Mouse (Mus musculus): ENCODE measurements around the gene Large2. TPM values are rescaled to one million over a fixed set of nuclear protein-coding genes. Genes with fewer than 3 reads are reported as not detected.
"Not testable (repeated sequence)": the region's sequence is repeated elsewhere in the genome, so short reads cannot be mapped to it uniquely, and the experiment has no call there.

Large2 gene
- polyA plus RNA-seq, 1 experiment from 2014 or later: 1.5 TPM

DNA sequence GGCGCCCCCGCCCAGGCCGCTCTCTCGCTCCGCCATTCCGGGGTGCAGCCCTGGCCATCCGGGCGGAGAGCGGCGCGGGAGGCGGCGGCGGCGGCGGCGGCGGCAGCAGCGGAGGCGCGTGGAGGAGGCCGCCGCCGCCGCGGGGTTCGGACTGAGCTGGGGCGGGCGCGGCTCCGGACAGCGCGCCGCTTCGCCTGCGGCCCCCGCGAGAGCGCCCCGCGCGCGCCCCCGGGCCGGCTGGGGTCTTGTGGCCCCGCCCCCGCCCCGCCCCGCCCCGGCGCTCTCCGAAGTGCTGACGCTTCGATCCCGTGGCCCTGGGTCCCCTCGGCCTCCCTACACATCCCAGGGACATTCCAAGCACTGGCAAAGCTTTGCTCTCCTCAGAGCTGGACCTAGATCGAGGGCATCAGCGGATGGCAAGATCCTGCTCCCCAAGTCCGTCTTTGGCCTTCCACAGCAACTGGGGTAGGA, 26.5 kb upstream of the Large2 start, which contains the start of gene Mapk8ip1:
TSS of gene Mapk8ip1 (minus strand) at position 173 of the 471 bp plus-strand sequence.
- Histone ChIP-seq H3K4me1 (replicated peaks) (peaks cover 54% of the 10 kb centered on the region), H3K4me2 (peak within 1 kb of the TSS; percentile 80), H3K36me3 (peaks cover 13% of the 10 kb centered on the region), H3K27ac (replicated peaks) (peak within 1 kb of the TSS; percentile 77), H3K4me3 (peak within 1 kb of the TSS; percentile 64), H3K9me3 (no peaks in the 10 kb centered on the region), H3K27me3 (no peaks in the 10 kb centered on the region), H3K9ac (peak within 1 kb of the TSS; percentile 76)
- 4% methylated on average over 21 of the region's 59 CpGs for WGBS
- peak; percentile 61 for ATAC-seq (ENCODE audit: low FRiP score, low read depth)

DNA sequence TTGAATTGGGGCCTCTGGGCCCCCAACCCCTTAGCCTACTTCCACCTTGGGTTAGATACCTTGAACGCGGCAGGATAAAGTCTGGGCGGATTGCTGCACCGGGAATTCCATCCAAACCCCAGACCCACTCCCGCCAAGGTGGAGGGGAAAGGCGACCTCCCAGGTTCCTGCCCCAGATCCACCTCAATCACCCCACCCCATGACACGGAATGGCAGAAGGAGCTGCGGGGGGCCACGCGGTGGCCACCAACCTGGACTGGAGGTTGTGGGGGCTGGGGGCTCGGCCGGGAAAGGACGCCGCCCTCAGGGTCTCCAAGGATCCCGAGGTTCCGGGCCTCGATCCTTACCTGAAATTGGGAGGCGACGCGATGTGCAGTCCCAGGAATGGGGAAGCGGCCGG, 26.0 kb upstream of the Large2 start:
- no peak; the same call in 1 of the 2 replicates for ATAC-seq (ENCODE audit: low FRiP score, low read depth)
- H3K9ac ChIP-seq: peak overlapping the region; percentile 76
- H3K36me3 ChIP-seq: peaks cover 13% of the 10 kb centered on the region
- peak overlapping the region; percentile 77 for H3K27ac ChIP-seq (replicated peaks)
- H3K4me3 ChIP-seq: peak overlapping the region; percentile 64
- H3K4me1 ChIP-seq (replicated peaks): peaks cover 50% of the 10 kb centered on the region
- H3K4me2 ChIP-seq: peak overlapping the region; percentile 80
- WGBS: under 1% methylated on average over 20 of the region's 22 CpGs
- no peaks in the 10 kb centered on the region for H3K27me3 ChIP-seq
- H3K9me3 ChIP-seq: no peaks in the 10 kb centered on the region

DNA sequence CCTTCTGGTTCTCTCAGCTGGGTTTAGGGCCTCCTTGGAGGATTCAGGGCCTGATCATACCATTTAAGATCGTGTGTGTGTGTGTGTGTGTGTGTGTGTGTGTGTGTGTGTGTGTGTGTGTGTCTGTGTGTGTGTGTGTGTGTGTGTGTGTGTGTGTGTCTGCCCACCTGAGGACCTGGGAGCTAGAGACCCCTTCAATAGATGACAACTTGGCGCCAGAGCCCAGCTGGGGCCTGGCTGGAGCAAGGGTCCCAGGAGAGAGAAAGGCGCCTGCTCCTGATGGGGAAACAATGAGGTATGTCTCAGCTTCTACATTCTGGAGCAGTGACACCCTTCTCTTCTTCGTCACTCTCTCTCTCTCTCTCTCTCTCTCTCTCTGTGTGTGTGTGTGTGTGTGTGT, 25.2 kb upstream of the Large2 start:
- 19% methylated on average over 4 of the region's 4 CpGs for WGBS
- Histone ChIP-seq H3K4me2 (peak overlapping the region; percentile 80), H3K9ac (0 out of 2 replicates have a peak overlapping the region, but pooled peaks have one; percentile 3), H3K4me3 (peak overlapping the region; percentile 64), H3K27ac (replicated peaks) (peak overlapping the region; percentile 77; the same call in 1 of the 2 replicates), H3K4me1 (replicated peaks) (peaks cover 46% of the 10 kb centered on the region)
- H3K36me3 ChIP-seq; H3K27me3 ChIP-seq; H3K9me3 ChIP-seq; ATAC-seq (ENCODE audit: low FRiP score, low read depth): not testable (repeated sequence)

DNA sequence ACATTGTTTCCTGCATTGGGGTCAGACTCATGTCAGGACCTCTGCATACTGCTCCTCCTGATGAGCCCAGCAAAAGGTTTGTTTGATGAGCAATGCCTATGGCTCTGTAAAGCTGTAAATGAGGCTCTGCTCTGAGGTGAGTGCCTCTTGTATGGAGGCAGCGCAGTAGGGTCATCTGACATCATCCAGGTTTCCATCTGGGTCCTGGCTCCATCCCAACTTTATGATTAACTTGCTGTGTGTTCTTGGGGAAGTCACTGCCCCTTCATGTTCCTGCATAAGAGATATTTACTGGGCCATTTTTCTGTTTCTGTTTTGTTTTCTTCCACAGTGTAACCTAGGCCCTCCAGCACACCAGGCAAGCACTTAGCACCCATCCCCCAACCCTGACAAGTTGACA, 22.8 kb upstream of the Large2 start:
- Histone ChIP-seq H3K36me3 (no peaks in the 10 kb centered on the region), H3K27ac (replicated peaks) (no peak overlapping the region), H3K4me3 (no peak overlapping the region), H3K27me3 (no peaks in the 10 kb centered on the region), H3K9me3 (no peaks in the 10 kb centered on the region), H3K4me2 (0 out of 2 replicates have a peak overlapping the region, but pooled peaks have one; percentile 31), H3K9ac (no peak overlapping the region), H3K4me1 (replicated peaks) (peaks cover 53% of the 10 kb centered on the region)
- WGBS: 80% methylated on average over 1 of the region's 1 CpGs
- ATAC-seq (ENCODE audit: low FRiP score, low read depth): no peak

DNA sequence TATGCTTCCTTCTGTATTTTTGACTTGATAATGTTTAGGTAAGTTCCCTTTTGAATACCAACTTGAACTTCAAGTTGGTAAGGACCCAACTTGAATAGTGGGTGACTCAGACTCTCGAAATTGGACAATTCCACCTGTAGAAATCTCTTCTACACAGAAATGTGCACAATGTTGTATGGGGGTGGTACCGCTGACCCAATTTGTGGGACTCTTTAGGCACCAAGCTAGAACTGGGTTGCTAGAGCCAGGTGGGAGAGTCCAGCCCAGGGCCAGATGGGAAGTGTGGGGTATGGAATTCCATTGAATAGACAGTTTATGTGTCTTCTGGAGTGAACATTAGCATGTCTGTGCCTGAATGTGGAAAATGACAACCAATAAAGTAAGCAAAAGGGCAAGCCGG, 20.9 kb upstream of the Large2 start:
- Histone ChIP-seq H3K4me3 (no peak overlapping the region), H3K4me1 (replicated peaks) (peaks cover 60% of the 10 kb centered on the region), H3K9me3 (no peaks in the 10 kb centered on the region), H3K36me3 (no peaks in the 10 kb centered on the region), H3K9ac (no peak overlapping the region), H3K27me3 (no peaks in the 10 kb centered on the region), H3K27ac (replicated peaks) (no peak overlapping the region), H3K4me2 (no peak overlapping the region)
- WGBS: 84% methylated on average over 3 of the region's 3 CpGs
- no peak for ATAC-seq (ENCODE audit: low FRiP score, low read depth)

DNA sequence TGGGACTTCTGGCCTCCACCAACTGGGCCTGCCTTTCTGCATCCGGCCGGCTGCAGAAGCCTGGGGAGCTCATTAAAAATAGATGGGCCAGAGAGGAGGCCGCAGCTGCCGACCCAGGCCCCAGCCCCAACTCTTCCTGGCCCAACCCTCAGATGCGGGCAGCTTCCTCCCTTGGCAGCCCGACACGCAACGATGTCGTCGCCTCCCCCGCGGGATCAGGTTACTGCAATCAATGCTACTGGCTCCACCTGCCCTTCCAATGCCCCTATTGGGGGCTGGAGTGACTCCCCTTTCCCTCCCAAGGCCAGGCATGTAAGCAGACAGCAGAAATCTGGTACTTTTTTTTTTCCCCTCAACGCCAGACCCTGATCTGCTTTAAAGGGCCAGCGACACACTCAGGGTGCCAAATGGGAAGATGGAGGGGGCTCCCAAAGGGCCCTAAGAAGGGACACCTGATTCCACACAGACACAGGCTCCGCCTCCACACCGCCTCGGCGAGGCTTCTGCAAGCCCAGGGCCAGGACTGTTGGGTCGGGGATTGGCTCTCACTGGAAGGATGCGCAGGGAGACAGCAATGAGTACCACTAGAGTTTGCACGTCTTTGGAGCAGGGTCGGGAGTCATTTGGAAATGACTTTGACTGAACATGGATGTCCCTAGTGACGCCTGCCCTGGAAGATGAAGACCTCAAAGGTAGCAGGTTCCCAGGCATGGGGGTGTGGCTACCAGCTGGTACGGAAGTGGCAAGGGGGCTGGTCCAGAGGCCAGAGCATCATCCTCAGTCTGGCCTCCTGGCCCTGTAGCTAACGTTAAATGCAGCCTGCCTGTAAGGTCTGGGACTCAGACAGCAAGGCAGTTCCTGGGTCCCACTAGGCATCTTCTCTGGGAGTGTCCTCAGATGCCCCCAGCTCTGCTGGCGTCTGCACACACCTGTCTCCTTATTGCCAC, 17.9 kb upstream of the Large2 start:
- H3K9ac ChIP-seq: peak overlapping the region; percentile 43
- peaks cover 62% of the 10 kb centered on the region for H3K4me1 ChIP-seq (replicated peaks)
- no peaks in the 10 kb centered on the region for H3K9me3 ChIP-seq
- peak overlapping the region; percentile 33 for H3K4me3 ChIP-seq
- H3K27ac ChIP-seq (replicated peaks): peak overlapping the region; percentile 77
- no peaks in the 10 kb centered on the region for H3K27me3 ChIP-seq
- no peak for ATAC-seq (ENCODE audit: low FRiP score, low read depth)
- WGBS: 4% methylated on average over 26 of the region's 26 CpGs
- peaks cover under 1% of the 10 kb centered on the region; the same call in 1 of the 2 replicates for H3K36me3 ChIP-seq
- peak overlapping the region; percentile 57 for H3K4me2 ChIP-seq

DNA sequence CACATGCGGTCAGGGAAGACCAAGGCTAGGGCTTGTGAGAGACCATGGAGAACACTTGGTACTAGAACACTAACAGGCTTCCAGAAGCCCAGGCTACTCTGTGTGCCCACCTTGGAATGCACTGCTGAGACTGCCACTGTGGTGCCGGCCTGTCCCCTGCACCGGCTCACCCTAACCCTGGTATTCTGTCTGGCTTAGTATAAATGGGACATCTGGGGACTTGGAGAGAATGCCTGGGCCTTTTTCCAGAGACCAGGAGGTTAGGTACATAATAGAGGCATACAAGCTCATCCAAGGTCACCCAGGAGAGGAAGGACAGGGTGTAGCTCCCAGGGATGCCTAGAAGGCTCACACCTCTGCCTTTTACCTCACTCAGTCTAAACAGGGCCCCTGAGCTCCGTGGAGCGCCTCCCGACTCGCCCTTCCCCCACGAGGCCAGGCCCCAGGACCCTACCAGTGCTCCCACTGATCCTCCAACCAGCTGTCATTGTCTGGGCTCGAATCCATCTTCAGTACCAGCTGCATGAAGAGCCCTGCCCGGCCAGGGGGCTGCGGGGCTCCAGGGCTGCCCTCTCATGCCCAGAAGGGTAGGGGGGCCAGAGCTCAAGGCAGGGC, 17.1 kb upstream of the Large2 start:
- Histone ChIP-seq H3K9me3 (no peaks in the 10 kb centered on the region), H3K9ac (peak overlapping the region; percentile 43), H3K27me3 (no peaks in the 10 kb centered on the region), H3K4me2 (peak overlapping the region; percentile 57), H3K27ac (replicated peaks) (peak overlapping the region; percentile 77), H3K36me3 (peaks cover 7% of the 10 kb centered on the region), H3K4me1 (replicated peaks) (peaks cover 62% of the 10 kb centered on the region), H3K4me3 (peak overlapping the region; percentile 33)
- ATAC-seq (ENCODE audit: low FRiP score, low read depth): no peak
- 24% methylated on average over 11 of the region's 11 CpGs for WGBS

DNA sequence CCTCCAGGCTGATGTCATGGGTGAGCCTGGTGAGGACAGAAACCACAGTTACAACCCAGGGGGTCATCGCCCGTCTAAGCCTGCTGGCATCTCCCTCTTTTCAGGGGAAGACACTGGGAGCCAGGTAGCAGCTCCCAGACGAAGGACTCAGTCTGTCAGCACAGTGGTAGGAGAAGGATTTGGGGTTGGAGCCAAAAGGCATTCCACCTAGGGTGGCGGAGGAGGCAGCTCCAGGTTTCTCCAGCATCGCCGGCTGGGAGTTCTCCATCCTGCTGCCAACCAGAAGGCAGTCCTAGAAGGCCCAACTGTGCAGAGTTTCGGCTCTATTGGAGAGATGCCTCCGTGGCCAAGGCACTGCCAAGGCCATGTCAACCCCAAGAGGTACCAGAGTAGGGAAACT, 16.4 kb upstream of the Large2 start:
- peak overlapping the region; percentile 57; the same call in 1 of the 2 replicates for H3K4me2 ChIP-seq
- H3K27ac ChIP-seq (replicated peaks): peak overlapping the region; percentile 77; the same call in 1 of the 2 replicates
- ATAC-seq (ENCODE audit: low FRiP score, low read depth): no peak
- H3K36me3 ChIP-seq: peaks cover 14% of the 10 kb centered on the region
- no peaks in the 10 kb centered on the region for H3K9me3 ChIP-seq
- no peaks in the 10 kb centered on the region for H3K27me3 ChIP-seq
- peaks cover 62% of the 10 kb centered on the region for H3K4me1 ChIP-seq (replicated peaks)
- WGBS: 76% methylated on average over 8 of the region's 8 CpGs
- H3K9ac ChIP-seq: no peak overlapping the region
- H3K4me3 ChIP-seq: no peak overlapping the region

DNA sequence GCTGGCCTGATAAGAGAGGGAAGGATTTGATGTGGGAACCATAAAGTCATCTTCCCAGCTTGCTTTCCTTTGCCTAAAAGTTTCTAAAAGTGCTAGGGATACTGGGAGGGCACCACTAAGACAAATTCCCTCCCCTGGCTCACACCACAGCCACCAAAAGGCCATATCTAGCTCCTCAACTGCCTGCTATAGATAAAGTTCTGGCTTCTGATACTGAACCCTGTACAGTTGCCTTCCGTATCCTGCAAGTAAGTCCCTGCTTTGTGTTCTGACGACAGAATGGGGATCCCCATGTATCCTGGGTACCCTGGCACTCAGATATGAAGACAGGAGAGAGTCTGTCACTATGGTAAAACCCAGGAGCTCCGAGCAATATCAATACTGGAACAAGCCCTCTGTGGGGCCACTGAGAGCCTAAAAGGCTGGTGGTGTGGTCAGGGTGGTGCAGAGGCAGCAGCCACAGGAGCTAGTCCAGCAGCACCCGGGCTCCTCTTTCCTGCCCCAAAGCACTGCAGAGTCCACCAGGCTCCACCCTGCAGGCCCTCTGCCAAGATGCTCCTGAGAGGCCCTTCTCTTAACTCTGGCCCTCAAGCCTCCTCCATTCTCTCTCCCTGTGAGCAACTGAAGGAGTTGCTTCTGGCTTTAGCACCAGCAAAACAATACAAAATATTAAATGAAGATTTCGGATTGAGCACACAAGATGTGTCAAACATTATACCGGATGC, 15.7 kb upstream of the Large2 start:
- Histone ChIP-seq H3K27ac (replicated peaks) (peak overlapping the region; percentile 95), H3K9ac (0 out of 2 replicates have a peak overlapping the region, but pooled peaks have one; percentile 87), H3K27me3 (no peaks in the 10 kb centered on the region), H3K36me3 (peaks cover 21% of the 10 kb centered on the region), H3K4me3 (no peak overlapping the region), H3K9me3 (no peaks in the 10 kb centered on the region), H3K4me2 (peak overlapping the region; percentile 90), H3K4me1 (replicated peaks) (peaks cover 62% of the 10 kb centered on the region)
- WGBS: 76% methylated on average over 6 of the region's 6 CpGs
- no peak for ATAC-seq (ENCODE audit: low FRiP score, low read depth)

DNA sequence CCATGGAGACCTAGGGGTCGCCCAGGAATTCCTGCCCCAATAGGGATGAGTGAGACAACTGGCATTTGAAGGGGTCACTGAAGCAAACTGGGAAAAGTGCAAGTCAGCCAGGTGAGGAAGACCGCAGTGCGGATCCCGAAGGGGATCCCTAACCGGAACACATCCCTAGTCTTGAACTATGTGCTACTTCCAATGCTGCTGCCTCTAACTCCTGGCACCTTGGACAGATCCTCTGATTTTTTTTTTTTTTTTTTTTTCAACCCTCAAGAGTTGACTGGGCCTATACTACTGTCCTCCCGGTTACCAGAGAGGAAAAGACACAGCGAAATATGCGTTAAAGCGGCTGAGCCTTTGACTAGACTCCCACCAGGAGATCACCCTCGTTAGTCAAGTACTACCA, 15.0 kb upstream of the Large2 start:
- no peak for ATAC-seq (ENCODE audit: low FRiP score, low read depth)
- Histone ChIP-seq H3K27me3 (no peaks in the 10 kb centered on the region), H3K4me2 (peak overlapping the region; percentile 90), H3K4me1 (replicated peaks) (peaks cover 62% of the 10 kb centered on the region), H3K27ac (replicated peaks) (peak overlapping the region; percentile 95), H3K36me3 (peaks cover 28% of the 10 kb centered on the region), H3K9me3 (no peaks in the 10 kb centered on the region), H3K4me3 (peak overlapping the region; percentile 72), H3K9ac (peak overlapping the region; percentile 87)
- WGBS: 2% methylated on average over 10 of the region's 10 CpGs

DNA sequence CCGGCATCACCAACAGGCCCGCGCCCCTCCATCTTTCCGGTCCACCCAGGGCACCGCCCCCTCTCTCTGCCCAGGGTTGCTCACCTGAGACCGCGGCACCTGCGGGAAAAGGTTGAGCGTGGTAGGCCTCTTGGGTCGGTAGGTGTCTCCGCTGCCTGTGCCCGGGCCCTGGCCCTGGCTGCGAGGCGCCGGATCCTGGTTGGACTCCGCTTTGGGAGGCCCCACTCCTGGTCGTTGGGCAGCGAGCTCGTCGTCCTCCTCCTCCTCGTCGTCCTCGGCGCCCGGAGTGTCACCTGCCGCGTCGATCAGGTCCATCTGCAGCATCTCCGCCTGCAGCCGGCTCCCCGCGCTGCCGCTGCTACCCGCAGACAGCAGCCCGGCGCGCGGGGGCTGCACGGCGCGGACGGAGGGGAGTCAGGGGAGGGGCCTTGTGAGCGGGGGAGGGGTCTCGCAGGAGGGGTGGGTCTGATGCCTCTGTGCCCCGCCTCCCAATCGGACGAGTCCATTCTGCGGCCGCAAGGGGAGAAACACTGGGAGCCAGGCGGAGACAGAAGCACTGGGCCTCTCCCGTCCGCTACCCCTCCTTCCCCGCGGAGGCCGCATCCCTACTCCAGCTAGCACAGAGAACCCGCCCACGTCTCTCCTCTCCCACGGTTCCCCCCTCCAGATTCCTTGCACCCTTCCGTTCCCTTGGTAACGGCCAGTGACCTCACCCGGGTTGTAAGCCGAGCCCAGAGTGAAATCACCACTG, 14.4 kb upstream of the Large2 start:
- Histone ChIP-seq H3K9me3 (no peaks in the 10 kb centered on the region), H3K27me3 (no peaks in the 10 kb centered on the region), H3K27ac (replicated peaks) (peak overlapping the region; percentile 95), H3K36me3 (peaks cover 33% of the 10 kb centered on the region), H3K4me3 (peak overlapping the region; percentile 72), H3K9ac (peak overlapping the region; percentile 87), H3K4me2 (peak overlapping the region; percentile 90), H3K4me1 (replicated peaks) (peaks cover 62% of the 10 kb centered on the region)
- ATAC-seq (ENCODE audit: low FRiP score, low read depth): peak; percentile 92
- under 1% methylated on average over 58 of the region's 62 CpGs for WGBS

All from hindbrain, embryonic 15.5 days (tissue).